Mouse (Mus musculus): Measurements from ENCODE around the gene Antxr1. TPM values are rescaled to one million over a fixed set of nuclear protein-coding genes. Genes with fewer than 3 reads are reported as not detected.

Antxr1 gene
- polyA plus RNA-seq, 1 experiment from 2014 or later = 0.54 TPM

DNA sequence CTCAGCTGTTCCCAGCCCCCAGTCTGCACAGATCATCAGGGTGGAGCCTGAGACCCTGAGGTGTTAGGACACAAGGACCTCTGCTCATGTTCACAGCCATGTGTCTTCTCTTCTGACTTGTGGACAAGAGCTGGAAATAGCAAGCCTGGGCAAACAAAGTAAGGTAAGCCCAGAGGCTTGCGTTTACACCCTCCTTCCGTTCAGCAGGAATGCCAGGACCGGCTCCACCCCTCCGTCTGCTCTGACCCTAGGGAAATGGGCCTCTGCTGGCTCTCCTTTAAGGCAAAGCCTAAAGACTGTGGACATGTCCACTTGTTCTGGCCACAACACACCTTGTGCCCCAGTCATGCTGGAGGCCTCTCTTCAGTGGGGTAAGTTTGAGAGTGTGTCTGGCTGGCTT, 215.6 kb downstream of the Antxr1 start:
- Histone ChIP-seq H3K36me3 (ENCODE audit: control insufficient read depth, insufficient read depth) (no peaks in the 10 kb centered on the region), H3K9ac (ENCODE audit: low read depth, low read length) (no peak overlapping the region), H3K27me3 (ENCODE audit: control insufficient read depth, insufficient read depth, low read depth, low read length) (no peaks in the 10 kb centered on the region), H3K4me2 (ENCODE audit: low read depth, low read length) (no peak overlapping the region; the same call in 1 of the 2 replicates), H3K4me3 (ENCODE audit: low read depth, low read length) (no peak overlapping the region), H3K9me3 (replicated peaks; ENCODE audit: control insufficient read depth, low read length) (no peaks in the 10 kb centered on the region), H3K4me1 (ENCODE audit: control insufficient read depth, low read depth, low read length) (peaks cover 4% of the 10 kb centered on the region), H3K27ac (ENCODE audit: low read length) (0 out of 2 replicates have a peak overlapping the region, but pooled peaks have one; percentile 0)
- WGBS (ENCODE audit: insufficient replicate concordance) = 47% methylated on average over 4 of the region's 4 CpGs
- ATAC-seq (ENCODE audit: low read depth) = no peak

- Histone ChIP-seq H3K27ac (ENCODE audit: low read length) (0 out of 2 replicates have a peak overlapping the region, but pooled peaks have one; percentile 0), H3K9me3 (replicated peaks; ENCODE audit: control insufficient read depth, low read length) (no peaks in the 10 kb centered on the region), H3K4me2 (ENCODE audit: low read depth, low read length) (no peak overlapping the region; the same call in 1 of the 2 replicates), H3K9ac (ENCODE audit: low read depth, low read length) (no peak overlapping the region), H3K4me3 (ENCODE audit: low read depth, low read length) (no peak overlapping the region), H3K27me3 (ENCODE audit: control insufficient read depth, insufficient read depth, low read depth, low read length) (no peaks in the 10 kb centered on the region), H3K4me1 (ENCODE audit: control insufficient read depth, low read depth, low read length) (peaks cover 4% of the 10 kb centered on the region), H3K36me3 (ENCODE audit: control insufficient read depth, insufficient read depth) (no peaks in the 10 kb centered on the region)
- WGBS (ENCODE audit: insufficient replicate concordance) = 62% methylated on average over 20 of the region's 20 CpGs
- ATAC-seq (ENCODE audit: low read depth) = peak; percentile 80
These were observed 216.4 kb downstream of the Antxr1 start for GRCm38 (mm10) chr6:87119066-87119837.

DNA sequence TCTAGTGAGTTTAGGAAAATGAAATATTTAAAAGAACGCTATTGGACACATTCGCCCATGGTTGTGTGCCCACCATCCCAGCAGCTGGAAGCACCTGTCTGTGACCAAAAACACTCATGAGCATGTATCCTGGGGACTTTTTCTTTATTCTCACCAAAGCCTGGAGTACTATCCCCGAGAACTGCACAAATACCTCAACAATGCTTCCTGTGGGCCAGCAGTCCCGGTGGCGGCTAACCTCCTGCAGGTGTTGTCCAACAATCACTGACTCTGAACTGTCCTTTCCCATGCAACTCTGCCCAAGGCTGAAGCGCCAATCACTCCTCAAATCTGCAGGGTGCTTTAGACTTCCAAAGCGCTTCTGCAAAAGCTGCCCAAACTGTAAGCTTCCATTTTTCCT, 219.0 kb downstream of the Antxr1 start:
- no peaks in the 10 kb centered on the region for H3K27me3 ChIP-seq (ENCODE audit: control insufficient read depth, insufficient read depth, low read depth, low read length)
- H3K36me3 ChIP-seq (ENCODE audit: control insufficient read depth, insufficient read depth) = no peaks in the 10 kb centered on the region
- H3K4me3 ChIP-seq (ENCODE audit: low read depth, low read length) = no peak overlapping the region
- WGBS (ENCODE audit: insufficient replicate concordance) = 69% methylated on average over 7 of the region's 7 CpGs
- H3K27ac ChIP-seq (ENCODE audit: low read length) = no peak overlapping the region
- no peaks in the 10 kb centered on the region for H3K9me3 ChIP-seq (replicated peaks; ENCODE audit: control insufficient read depth, low read length)
- ATAC-seq (ENCODE audit: low read depth) = no peak
- no peak overlapping the region for H3K4me2 ChIP-seq (ENCODE audit: low read depth, low read length)
- H3K4me1 ChIP-seq (ENCODE audit: control insufficient read depth, low read depth, low read length) = peaks cover 4% of the 10 kb centered on the region
- H3K9ac ChIP-seq (ENCODE audit: low read depth, low read length) = no peak overlapping the region

- Histone ChIP-seq H3K9me3 (replicated peaks; ENCODE audit: control insufficient read depth, low read length) (no peaks in the 10 kb centered on the region), H3K27me3 (ENCODE audit: control insufficient read depth, insufficient read depth, low read depth, low read length) (no peaks in the 10 kb centered on the region), H3K9ac (ENCODE audit: low read depth, low read length) (no peak overlapping the region), H3K36me3 (ENCODE audit: control insufficient read depth, insufficient read depth) (no peaks in the 10 kb centered on the region), H3K4me3 (ENCODE audit: low read depth, low read length) (no peak overlapping the region), H3K4me1 (ENCODE audit: control insufficient read depth, low read depth, low read length) (peaks cover 4% of the 10 kb centered on the region), H3K4me2 (ENCODE audit: low read depth, low read length) (no peak overlapping the region), H3K27ac (ENCODE audit: low read length) (no peak overlapping the region)
- WGBS (ENCODE audit: insufficient replicate concordance) = 63% methylated on average over 2 of the region's 2 CpGs
- ATAC-seq (ENCODE audit: low read depth) = no peak
These were observed 219.6 kb downstream of the Antxr1 start for GRCm38 (mm10) chr6:87115981-87116380.

DNA sequence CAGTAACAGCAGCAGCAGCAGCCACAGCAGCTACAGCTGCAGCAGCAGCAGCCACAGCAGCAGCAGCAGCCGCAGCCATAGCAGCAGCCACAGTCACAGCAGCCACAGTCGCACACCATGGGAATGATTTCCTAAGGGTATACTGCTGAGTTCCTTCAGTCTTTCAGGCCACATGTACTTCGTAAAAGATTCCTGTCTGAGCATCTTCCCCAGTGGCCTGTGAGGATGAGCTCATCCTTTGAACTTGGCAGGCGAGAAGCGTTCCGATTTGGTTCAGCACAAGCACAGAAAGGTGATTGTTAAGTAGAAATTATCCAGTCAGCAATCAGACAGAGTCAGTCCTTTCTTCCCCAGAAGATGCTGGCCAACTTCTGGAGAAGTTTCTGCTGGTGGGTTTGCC, 223.5 kb downstream of the Antxr1 start:
- no peak overlapping the region for H3K4me3 ChIP-seq (ENCODE audit: low read depth, low read length)
- WGBS (ENCODE audit: insufficient replicate concordance) = 65% methylated on average over 6 of the region's 6 CpGs

GRCm38 (mm10) chr6:87111493-87111892, 224.1 kb downstream of the Antxr1 start:
- Histone ChIP-seq H3K4me1 (ENCODE audit: control insufficient read depth, low read depth, low read length) (no peaks in the 10 kb centered on the region), H3K9me3 (replicated peaks; ENCODE audit: control insufficient read depth, low read length) (no peaks in the 10 kb centered on the region), H3K9ac (ENCODE audit: low read depth, low read length) (no peak overlapping the region), H3K36me3 (ENCODE audit: control insufficient read depth, insufficient read depth) (no peaks in the 10 kb centered on the region), H3K4me2 (ENCODE audit: low read depth, low read length) (no peak overlapping the region), H3K27ac (ENCODE audit: low read length) (no peak overlapping the region), H3K27me3 (ENCODE audit: control insufficient read depth, insufficient read depth, low read depth, low read length) (no peaks in the 10 kb centered on the region), H3K4me3 (ENCODE audit: low read depth, low read length) (no peak overlapping the region)
- ATAC-seq (ENCODE audit: low read depth) = no peak
- WGBS (ENCODE audit: insufficient replicate concordance) = 56% methylated on average over 1 of the region's 1 CpGs

More for the DNA sequence above, 223.5 kb downstream of the Antxr1 start:
- ATAC-seq (ENCODE audit: low read depth) = no peak
- no peaks in the 10 kb centered on the region for H3K4me1 ChIP-seq (ENCODE audit: control insufficient read depth, low read depth, low read length)
- no peak overlapping the region for H3K27ac ChIP-seq (ENCODE audit: low read length)
- H3K36me3 ChIP-seq (ENCODE audit: control insufficient read depth, insufficient read depth) = no peaks in the 10 kb centered on the region
- no peaks in the 10 kb centered on the region for H3K9me3 ChIP-seq (replicated peaks; ENCODE audit: control insufficient read depth, low read length)
- H3K4me2 ChIP-seq (ENCODE audit: low read depth, low read length) = no peak overlapping the region
- H3K27me3 ChIP-seq (ENCODE audit: control insufficient read depth, insufficient read depth, low read depth, low read length) = no peaks in the 10 kb centered on the region
- H3K9ac ChIP-seq (ENCODE audit: low read depth, low read length) = no peak overlapping the region

DNA sequence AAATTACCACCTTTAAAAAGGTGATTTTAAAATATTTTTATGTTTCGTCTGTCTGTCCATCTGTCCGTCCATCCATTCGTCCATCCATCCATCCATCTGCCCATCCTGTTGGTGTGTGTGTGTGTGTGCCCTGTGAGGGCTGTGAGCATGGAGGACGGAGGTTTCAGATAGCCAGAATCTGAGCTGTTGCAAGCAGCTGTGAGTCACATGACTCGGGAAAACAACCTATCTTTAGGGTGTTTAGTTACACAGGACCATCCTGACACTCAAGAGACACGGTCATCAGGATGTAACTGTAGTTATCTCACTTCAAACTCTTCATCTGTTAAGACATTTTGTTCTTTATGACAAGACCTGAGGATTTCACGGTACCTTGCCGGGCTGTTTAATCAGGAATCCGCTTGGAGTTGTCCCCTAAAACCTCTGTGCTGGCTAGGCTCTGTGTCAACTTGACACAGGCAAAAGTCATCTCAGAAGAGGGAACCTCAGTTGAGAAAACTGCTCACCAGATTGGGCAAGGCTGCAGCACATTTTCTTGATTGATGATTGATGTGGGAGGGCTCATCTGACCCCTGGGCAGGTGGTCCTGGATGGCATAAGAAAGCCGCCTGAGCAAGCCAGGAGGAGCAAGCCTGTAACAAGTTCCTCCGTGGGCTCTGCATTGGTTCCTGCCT, 231.4 kb downstream of the Antxr1 start, which contains the start of gene D6Ertd527e:
Gene D6Ertd527e (plus strand): TSS at position 624 of the 674 bp plus-strand sequence.
- WGBS (ENCODE audit: insufficient replicate concordance) = 55% methylated on average over 11 of the region's 11 CpGs
- no peaks in the 10 kb centered on the region for H3K36me3 ChIP-seq (ENCODE audit: control insufficient read depth, insufficient read depth)

GRCm38 (mm10) chr6:87103314-87103713, 232.3 kb downstream of the Antxr1 start:
- WGBS (ENCODE audit: insufficient replicate concordance) = 78% methylated on average over 1 of the region's 1 CpGs
- H3K36me3 ChIP-seq (ENCODE audit: control insufficient read depth, insufficient read depth) = no peaks in the 10 kb centered on the region
- peaks cover 3% of the 10 kb centered on the region; the same call in 1 of the 2 replicates for H3K4me1 ChIP-seq (ENCODE audit: control insufficient read depth, low read depth, low read length)
- no peak overlapping the region for H3K9ac ChIP-seq (ENCODE audit: low read depth, low read length)
- no peak overlapping the region for H3K4me3 ChIP-seq (ENCODE audit: low read depth, low read length)
- H3K9me3 ChIP-seq (replicated peaks; ENCODE audit: control insufficient read depth, low read length) = no peaks in the 10 kb centered on the region
- no peak overlapping the region for H3K27ac ChIP-seq (ENCODE audit: low read length)
- no peaks in the 10 kb centered on the region for H3K27me3 ChIP-seq (ENCODE audit: control insufficient read depth, insufficient read depth, low read depth, low read length)
- no peak for ATAC-seq (ENCODE audit: low read depth)
- H3K4me2 ChIP-seq (ENCODE audit: low read depth, low read length) = no peak overlapping the region

More for the DNA sequence above, 231.4 kb downstream of the Antxr1 start, which contains the start of gene D6Ertd527e:
- no peaks in the 10 kb centered on the region for H3K9me3 ChIP-seq (replicated peaks; ENCODE audit: control insufficient read depth, low read length)
- H3K4me1 ChIP-seq (ENCODE audit: control insufficient read depth, low read depth, low read length) = peaks cover 3% of the 10 kb centered on the region; the same call in 1 of the 2 replicates
- H3K4me2 ChIP-seq (ENCODE audit: low read depth, low read length) = no peak within 1 kb of the TSS
- H3K9ac ChIP-seq (ENCODE audit: low read depth, low read length) = no peak within 1 kb of the TSS
- no peak for ATAC-seq (ENCODE audit: low read depth)
- no peaks in the 10 kb centered on the region for H3K27me3 ChIP-seq (ENCODE audit: control insufficient read depth, insufficient read depth, low read depth, low read length)
- no peak within 1 kb of the TSS for H3K27ac ChIP-seq (ENCODE audit: low read length)
- no peak within 1 kb of the TSS for H3K4me3 ChIP-seq (ENCODE audit: low read depth, low read length)

GRCm38 (mm10) chr6:87102421-87102911, 233.2 kb downstream of the Antxr1 start:
- Histone ChIP-seq H3K4me1 (ENCODE audit: control insufficient read depth, low read depth, low read length) (peaks cover 3% of the 10 kb centered on the region; the same call in 1 of the 2 replicates), H3K36me3 (ENCODE audit: control insufficient read depth, insufficient read depth) (no peaks in the 10 kb centered on the region), H3K9ac (ENCODE audit: low read depth, low read length) (no peak overlapping the region), H3K27ac (ENCODE audit: low read length) (no peak overlapping the region), H3K27me3 (ENCODE audit: control insufficient read depth, insufficient read depth, low read depth, low read length) (no peaks in the 10 kb centered on the region), H3K4me2 (ENCODE audit: low read depth, low read length) (no peak overlapping the region), H3K4me3 (ENCODE audit: low read depth, low read length) (no peak overlapping the region), H3K9me3 (replicated peaks; ENCODE audit: control insufficient read depth, low read length) (no peaks in the 10 kb centered on the region)
- no peak for ATAC-seq (ENCODE audit: low read depth)
- WGBS (ENCODE audit: insufficient replicate concordance) = 38% methylated on average over 7 of the region's 7 CpGs
